Mouse (Mus musculus): ENCODE measurements around the gene Gm4491.
A peak's percentile ranks its signal among the peaks of the same experiment; 100 is the strongest.

GRCm38 (mm10) chr14:57101623-57102022, 14.1 kb downstream of the Gm4491 start:
- TF ChIP-seq EP300 (IDR thresholded peaks at IDR 0.05; ENCODE audit: low read depth), result peak; percentile 69
- TF ChIP-seq CTCF (IDR thresholded peaks at IDR 0.05; ENCODE audit: low read depth), result no peak

Measured in liver, postnatal 0 days (tissue).